In the genomic region with DNA sequence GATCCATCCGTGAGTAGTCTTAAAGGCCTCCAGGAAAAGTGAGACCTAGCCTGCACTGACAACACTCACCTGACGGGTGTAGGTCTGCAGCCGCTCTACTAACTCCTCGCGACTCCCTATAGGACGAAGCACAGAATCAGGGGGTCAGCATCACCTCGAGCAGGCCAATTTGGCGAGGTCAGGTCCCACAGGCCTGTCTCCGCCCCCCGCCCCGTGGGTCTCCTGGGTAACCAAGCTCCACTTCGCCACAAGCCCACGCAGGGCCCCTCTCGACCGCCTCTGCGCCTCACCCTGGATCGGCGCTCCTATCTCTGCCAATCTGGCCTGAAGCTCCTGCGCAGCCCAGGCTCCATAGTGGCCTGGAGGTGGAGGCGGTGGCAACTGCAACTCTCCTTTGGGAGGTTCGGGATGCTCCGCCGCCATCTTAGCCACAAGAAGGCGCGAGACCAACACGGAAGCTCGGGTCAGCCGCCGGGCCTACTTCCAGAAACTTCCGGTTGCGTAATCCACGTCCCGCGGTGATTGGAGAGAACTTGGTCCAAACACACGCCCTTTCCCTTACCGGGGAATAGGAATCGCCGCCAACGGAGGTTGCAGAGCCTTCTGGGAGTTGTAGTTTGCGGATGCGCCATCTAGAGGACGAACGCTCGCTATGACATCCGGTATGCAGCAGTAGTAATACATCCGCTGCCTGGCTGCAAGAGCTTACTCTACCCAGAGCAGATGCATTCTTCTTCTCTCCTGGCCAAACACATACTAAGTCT, we compare ENCODE assay signal across 8 mouse cellular contexts. TPM values are rescaled to one million over a fixed set of nuclear protein-coding genes. Genes with fewer than 3 reads are reported as not detected.
DNase-seq lines count a peak whose midpoint lies in the region; ATAC-seq lines count a peak whose summit lies in the region.

Gene Sf3b2, minus strand, starts transcription at position 484 of the 764 bp plus-strand sequence.

- H3K36me3 ChIP-seq in heart, embryonic 13.5 days, result peaks cover 39% of the 10 kb centered on the region
- H3K36me3 ChIP-seq in liver, embryonic 12.5 days, result peaks cover 39% of the 10 kb centered on the region
- peaks cover 23% of the 10 kb centered on the region for H3K36me3 ChIP-seq in stomach, embryonic 15.5 days

- H3K4me2 ChIP-seq in heart, embryonic 13.5 days, result peak within 1 kb of the TSS; percentile 88
- H3K4me2 ChIP-seq in liver, embryonic 12.5 days, result peak within 1 kb of the TSS; percentile 93
- H3K4me2 ChIP-seq in stomach, embryonic 15.5 days, result peak within 1 kb of the TSS; percentile 85

- H3K27ac ChIP-seq in brown adipose tissue, adult 24 weeks (replicated peaks; ENCODE audit: low read depth, low read length), result peak within 1 kb of the TSS; percentile 78
- peak within 1 kb of the TSS; percentile 88 for H3K27ac ChIP-seq in heart, embryonic 13.5 days (replicated peaks)
- peak within 1 kb of the TSS; percentile 79 for H3K27ac ChIP-seq in liver, embryonic 12.5 days
- peak within 1 kb of the TSS; percentile 82 for H3K27ac ChIP-seq in stomach, embryonic 15.5 days

- under 1% methylated on average over 46 of the region's 46 CpGs for WGBS in heart, embryonic 13.5 days
- WGBS in liver, embryonic 12.5 days (ENCODE audit: insufficient replicate concordance), result under 1% methylated on average over 46 of the region's 46 CpGs
- WGBS in stomach, embryonic 15.5 days, result under 1% methylated on average over 46 of the region's 46 CpGs

- peak; percentile 99 for DNase-seq in CD4-positive, CD25-positive, alpha-beta regulatory T cell, adult 2 months (ENCODE audit: low read depth, low spot score)
- peak; percentile 95 for DNase-seq in fat pad, adult 2 months (ENCODE audit: extremely low read depth, low read depth, low spot score)
- DNase-seq in kidney, postnatal 10 days, result peak; percentile 99
- peak; percentile 97 for DNase-seq in natural killer cell, adult 2 months (ENCODE audit: low spot score in 2 of 2)

- H3K4me1 ChIP-seq in brown adipose tissue, adult 24 weeks (ENCODE audit: control insufficient read depth, insufficient read depth, insufficient read length, low read length), result peaks cover 6% of the 10 kb centered on the region; the same call in 1 of the 2 replicates
- H3K4me1 ChIP-seq in heart, embryonic 13.5 days, result peaks cover 49% of the 10 kb centered on the region
- H3K4me1 ChIP-seq in liver, embryonic 12.5 days, result peaks cover 41% of the 10 kb centered on the region
- H3K4me1 ChIP-seq in stomach, embryonic 15.5 days, result peaks cover 13% of the 10 kb centered on the region; the same call in 1 of the 2 replicates

- peak within 1 kb of the TSS; percentile 89 for H3K4me3 ChIP-seq in brown adipose tissue, adult 24 weeks (ENCODE audit: insufficient read depth, low read depth, low read length)
- H3K4me3 ChIP-seq in heart, embryonic 13.5 days, result peak within 1 kb of the TSS; percentile 94
- peak within 1 kb of the TSS; percentile 79 for H3K4me3 ChIP-seq in liver, embryonic 12.5 days
- H3K4me3 ChIP-seq in stomach, embryonic 15.5 days (replicated peaks), result peak within 1 kb of the TSS; percentile 64

- ATAC-seq in heart, embryonic 13.5 days (ENCODE audit: extremely low read depth, insufficient number of reproducible peaks, low FRiP score, low TSS enrichment), result peak; percentile 94
- peak; percentile 94 for ATAC-seq in liver, embryonic 12.5 days
- peak; percentile 98 for ATAC-seq in stomach, embryonic 15.5 days (ENCODE audit: insufficient read depth, low FRiP score, low read depth)

- peak within 1 kb of the TSS; percentile 94 for H3K9ac ChIP-seq in heart, embryonic 13.5 days
- peak within 1 kb of the TSS; percentile 84 for H3K9ac ChIP-seq in liver, embryonic 12.5 days
- peak within 1 kb of the TSS; percentile 54 for H3K9ac ChIP-seq in stomach, embryonic 15.5 days

- H3K9me3 ChIP-seq in heart, embryonic 13.5 days, result no peaks in the 10 kb centered on the region
- no peaks in the 10 kb centered on the region for H3K9me3 ChIP-seq in liver, embryonic 12.5 days (replicated peaks)
- H3K9me3 ChIP-seq in stomach, embryonic 15.5 days, result no peaks in the 10 kb centered on the region

- H3K27me3 ChIP-seq in heart, embryonic 13.5 days (replicated peaks), result no peaks in the 10 kb centered on the region
- H3K27me3 ChIP-seq in liver, embryonic 12.5 days (replicated peaks), result peaks cover 28% of the 10 kb centered on the region
- H3K27me3 ChIP-seq in stomach, embryonic 15.5 days (replicated peaks), result no peaks in the 10 kb centered on the region

RNA-seq across cellular contexts. Expression of gene Sf3b2, which starts in this region (rescaled TPM):
- polyA plus RNA-seq in brown adipose tissue, adult 24 weeks (2012; ENCODE audit: insufficient read depth, insufficient read length, missing spikeins), result 58.7 and 72.0 TPM in 2 replicates
- polyA plus RNA-seq in heart, embryonic 13.5 days (2015; fragmentation: Nextera tagmentation; extraction: Ambion mirVana), result 210 and 227 TPM in 2 replicates
- polyA plus RNA-seq in liver, embryonic 12.5 days (2016; fragmentation: Nextera tagmentation; extraction: Ambion mirVana), result 183 and 187 TPM in 2 replicates
- 278 and 308 TPM in 2 replicates for polyA plus RNA-seq in stomach, embryonic 15.5 days (2015; fragmentation: Nextera tagmentation; extraction: Ambion mirVana)

Comparison
In these comparisons a context has a peak if more than half of its experiments do, and no peak if none do; other contexts are left out.
1. Peak in every context shown above with its lines: DNase-seq, ATAC-seq, H3K4me3 ChIP-seq and H3K27ac ChIP-seq.